Mouse (Mus musculus): Measurements from ENCODE around the gene Zfyve1. TPM values are rescaled to one million over a fixed set of nuclear protein-coding genes. Genes with fewer than 3 reads are reported as not detected.

Zfyve1 gene
- polyA plus RNA-seq, 1 experiment = 28.1 TPM

GRCm38 (mm10) chr12:83580283-83580682, 16.7 kb downstream of the Zfyve1 start:
- no peak for DNase-seq (ENCODE audit: low read depth)

DNA sequence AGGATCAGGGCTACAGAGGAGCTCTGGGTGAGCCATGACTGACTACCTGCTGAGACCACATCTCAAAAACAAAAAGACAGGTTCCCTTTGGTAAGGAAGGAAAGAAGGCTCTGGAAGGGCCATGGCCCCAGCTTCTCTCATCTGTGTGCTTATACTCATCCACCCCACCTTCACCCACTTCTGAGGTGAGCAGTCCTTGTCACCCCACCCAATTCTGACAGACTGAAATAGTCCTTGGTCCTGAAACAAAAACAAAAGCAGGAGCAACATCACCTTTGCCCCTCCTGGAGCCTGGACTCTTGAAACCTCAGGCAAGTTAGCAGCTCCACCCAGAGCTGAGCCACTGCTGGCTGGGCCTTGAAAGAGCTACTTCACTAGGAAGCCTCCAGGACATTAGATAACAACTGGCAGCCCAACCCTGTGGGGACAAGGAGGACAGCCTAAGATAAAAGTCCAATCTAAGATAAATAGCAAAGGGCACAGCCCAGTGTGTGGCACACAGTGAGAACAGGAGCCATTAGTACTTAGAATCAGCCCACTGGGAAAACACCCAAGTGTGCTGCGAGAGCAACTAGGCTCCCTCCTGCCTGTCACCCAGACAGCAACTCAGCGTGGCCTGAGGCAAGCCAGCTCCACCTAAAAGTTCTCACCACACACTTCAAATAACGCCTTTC, 18.0 kb downstream of the Zfyve1 start:
- no peak for DNase-seq (ENCODE audit: low read depth)

GRCm38 (mm10) chr12:83578356-83578755, 18.7 kb downstream of the Zfyve1 start:
- no peak for DNase-seq (ENCODE audit: low read depth)

GRCm38 (mm10) chr12:83577445-83577844, 19.6 kb downstream of the Zfyve1 start:
- DNase-seq (ENCODE audit: low read depth) = no peak

GRCm38 (mm10) chr12:83572717-83573116, 24.3 kb downstream of the Zfyve1 start:
- no peak for DNase-seq (ENCODE audit: low read depth)

DNA sequence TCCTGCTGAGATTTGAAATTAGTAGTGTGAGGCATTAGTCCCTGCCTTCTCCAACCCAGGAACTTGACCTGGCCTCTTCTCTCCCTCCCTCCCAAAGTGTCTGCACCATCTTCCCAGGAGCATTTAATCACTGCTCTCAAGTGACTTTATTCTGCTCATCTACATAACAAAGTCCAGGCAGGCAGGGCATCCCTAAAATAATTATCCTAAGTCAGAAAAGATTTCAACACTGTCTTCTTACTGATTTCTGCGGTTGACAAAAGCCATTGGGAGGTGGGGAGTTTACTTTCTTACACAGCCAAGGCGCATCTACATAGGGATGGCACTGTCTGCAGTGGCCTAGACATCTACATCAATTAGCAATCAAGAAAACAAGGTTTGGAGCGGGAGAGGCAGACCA, 27.2 kb downstream of the Zfyve1 start:
- DNase-seq (ENCODE audit: low read depth) = no peak

DNA sequence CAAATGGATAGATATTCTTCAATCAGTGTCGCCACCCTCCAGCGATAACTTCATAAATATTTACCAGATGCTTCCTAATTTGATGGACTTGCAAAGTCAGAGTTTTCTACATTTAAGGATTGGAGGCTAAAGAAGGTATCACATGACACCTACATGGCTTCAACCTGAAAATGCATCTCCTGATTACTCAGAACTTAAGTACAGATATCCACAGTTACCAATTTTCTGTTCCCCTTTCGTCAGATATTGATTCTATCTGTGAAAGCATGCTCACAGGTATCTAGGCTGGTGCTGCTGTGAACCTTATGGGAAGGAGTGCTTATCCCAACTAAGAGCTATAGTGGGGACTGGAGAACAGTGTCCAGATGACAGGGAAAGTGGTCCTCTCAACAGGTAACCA, 34.4 kb downstream of the Zfyve1 start:
- DNase-seq (ENCODE audit: low read depth) = no peak

- DNase-seq (ENCODE audit: low read depth) = no peak
These were observed 36.8 kb downstream of the Zfyve1 start for GRCm38 (mm10) chr12:83560189-83560588.

- no peak for DNase-seq (ENCODE audit: low read depth)
These were observed 38.5 kb downstream of the Zfyve1 start for GRCm38 (mm10) chr12:83558496-83558895.

DNA sequence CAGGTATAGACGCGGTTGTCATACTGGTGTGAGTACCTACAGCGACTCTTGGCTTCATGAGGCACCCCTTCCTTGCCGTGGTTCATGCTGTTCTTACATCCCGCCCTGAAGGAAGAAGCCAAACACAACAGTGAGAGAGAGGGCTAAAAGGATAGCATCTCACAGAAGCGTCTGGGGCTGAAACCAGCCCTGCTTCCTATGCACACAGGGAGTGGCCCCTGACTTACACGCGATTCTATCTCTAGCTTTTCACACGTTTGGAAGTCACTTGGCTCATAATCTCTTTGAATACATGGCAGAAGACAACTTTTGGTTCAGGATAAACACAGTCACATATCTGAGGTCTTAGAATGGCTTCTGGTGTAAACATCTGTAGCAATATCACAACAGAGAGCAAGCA, 41.4 kb downstream of the Zfyve1 start:
- no peak for DNase-seq (ENCODE audit: low read depth)

DNA sequence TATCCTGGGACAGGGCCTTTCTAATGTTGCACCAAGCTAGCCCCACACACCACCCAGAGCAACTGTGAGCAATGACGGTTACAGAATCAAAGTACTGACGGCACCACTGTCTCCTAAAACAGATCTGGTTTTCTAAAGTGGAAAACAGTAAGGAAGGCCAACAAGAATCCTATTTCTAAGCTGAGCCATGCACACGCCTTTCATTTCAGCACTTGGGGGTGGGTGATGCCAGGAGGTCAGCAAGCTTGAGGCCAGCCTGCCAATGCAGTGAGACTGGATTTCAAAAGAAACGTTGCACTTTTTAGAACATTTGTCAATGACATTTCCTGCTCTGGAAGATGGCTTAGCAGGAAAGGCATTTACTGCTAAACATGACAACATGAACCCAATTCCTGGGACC, 43.2 kb downstream of the Zfyve1 start:
- no peak for DNase-seq (ENCODE audit: low read depth)

GRCm38 (mm10) chr12:83551305-83551704, 45.7 kb downstream of the Zfyve1 start:
- DNase-seq (ENCODE audit: low read depth) = no peak

DNA sequence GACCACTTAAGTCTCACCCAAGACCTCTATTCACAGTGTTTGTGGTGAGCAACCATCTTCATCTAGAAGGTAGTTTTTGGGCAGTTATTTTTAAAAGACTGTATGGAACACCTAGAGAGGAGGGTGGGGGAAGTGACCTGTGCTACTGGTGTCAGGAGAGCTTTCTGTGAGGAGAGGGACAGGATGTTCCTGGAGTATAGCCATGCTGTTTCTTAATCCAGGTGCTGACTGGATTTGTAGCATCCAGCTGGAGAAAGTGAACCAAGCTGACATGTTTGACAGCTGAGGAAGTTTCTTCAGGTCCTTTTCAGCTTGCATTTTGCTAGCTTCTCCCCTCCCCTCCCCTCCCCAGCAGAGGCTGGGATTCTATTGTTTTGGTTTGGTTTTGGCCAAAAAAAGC, 52.2 kb downstream of the Zfyve1 start:
- peak; percentile 75 for DNase-seq (ENCODE audit: low read depth)

DNA sequence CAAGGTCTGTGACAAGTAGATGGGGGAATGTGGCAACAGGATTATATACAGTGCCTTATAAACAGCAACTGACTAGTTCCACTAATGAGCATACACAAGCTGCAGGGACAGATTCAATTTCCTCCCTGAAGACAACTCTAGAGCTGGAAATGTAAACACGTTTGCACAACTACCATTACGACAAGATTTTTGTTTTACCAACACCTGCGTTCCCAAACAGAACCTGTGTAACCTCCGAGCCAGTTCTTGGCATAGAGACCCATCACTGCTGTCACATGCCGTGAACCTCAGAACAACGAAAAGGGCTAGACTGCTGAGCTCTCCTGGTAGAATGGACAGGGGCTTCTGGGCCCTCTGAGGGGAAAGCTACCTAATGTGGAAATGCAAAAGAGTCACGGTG, 53.0 kb downstream of the Zfyve1 start:
- DNase-seq (ENCODE audit: low read depth) = peak; percentile 59

GRCm38 (mm10) chr12:83536039-83536438, 61.0 kb downstream of the Zfyve1 start:
- DNase-seq (ENCODE audit: low read depth) = no peak

GRCm38 (mm10) chr12:83535428-83535827, 61.6 kb downstream of the Zfyve1 start:
- no peak for DNase-seq (ENCODE audit: low read depth)

DNA sequence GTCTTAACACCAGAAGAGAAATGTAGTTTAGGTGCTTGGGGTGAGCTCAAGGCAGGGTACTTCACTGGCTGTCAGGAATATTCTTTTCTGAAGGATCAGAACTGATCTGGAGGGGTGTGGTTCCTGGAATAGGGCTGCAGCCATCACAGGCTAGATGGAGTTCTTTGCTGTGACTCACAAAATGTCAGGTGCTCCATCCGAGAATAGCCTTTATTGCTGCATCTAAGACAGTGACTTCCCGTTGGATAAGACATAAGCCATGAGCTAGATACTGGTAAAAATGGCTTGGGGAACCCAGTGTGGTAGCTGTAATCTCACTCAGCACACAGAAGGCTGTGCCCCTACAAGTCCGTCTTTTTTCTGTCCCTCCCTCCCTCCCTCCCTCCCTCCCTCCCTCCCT, 62.8 kb downstream of the Zfyve1 start:
- DNase-seq (ENCODE audit: low read depth) = no peak

GRCm38 (mm10) chr12:83532966-83533365, 64.1 kb downstream of the Zfyve1 start:
- DNase-seq (ENCODE audit: low read depth) = no peak

DNA sequence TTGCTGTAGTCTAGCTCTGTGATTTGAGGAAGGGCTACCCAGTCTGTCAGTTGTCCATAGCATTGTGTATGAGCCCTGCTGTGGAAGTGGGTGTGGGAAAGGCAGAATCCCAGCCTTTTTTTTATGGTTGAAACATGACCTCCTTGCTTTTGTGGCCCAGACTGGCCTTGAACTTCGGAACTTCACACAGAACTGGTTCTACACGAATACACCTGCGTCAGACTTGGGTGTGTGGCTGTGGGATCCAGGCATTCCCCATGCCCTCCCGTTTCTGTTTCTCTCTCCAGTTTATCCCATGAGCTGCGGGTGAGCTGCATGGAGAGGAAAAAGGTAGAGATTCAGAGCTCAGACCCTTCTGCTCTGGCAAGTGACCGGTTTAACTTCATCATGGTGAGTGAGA, 65.0 kb downstream of the Zfyve1 start:
- no peak for DNase-seq (ENCODE audit: low read depth)

GRCm38 (mm10) chr12:83528665-83529064, 68.4 kb downstream of the Zfyve1 start:
- no peak for DNase-seq (ENCODE audit: low read depth)

DNA sequence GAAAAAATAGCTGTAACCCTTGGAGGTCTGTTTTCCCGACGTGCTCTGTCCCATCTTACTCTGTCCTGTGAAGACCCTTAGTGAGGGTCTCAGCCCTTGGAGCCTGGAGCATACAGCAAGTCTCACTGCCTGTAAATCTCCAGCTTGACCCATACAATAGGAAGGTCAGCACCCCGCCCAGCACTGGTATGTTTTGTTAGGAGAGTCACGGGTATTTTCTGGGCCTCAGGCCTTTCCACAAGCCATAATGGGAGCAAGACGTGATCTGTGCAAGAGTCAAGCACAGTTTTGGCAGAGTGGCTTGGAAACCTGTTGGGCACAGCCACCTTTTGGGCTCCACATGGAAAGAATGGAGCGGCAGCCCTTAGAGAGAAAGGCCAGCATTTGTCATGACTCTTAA, 69.2 kb downstream of the Zfyve1 start:
- DNase-seq (ENCODE audit: low read depth) = no peak

- no peak for DNase-seq (ENCODE audit: low read depth)
These were observed 71.0 kb downstream of the Zfyve1 start for GRCm38 (mm10) chr12:83525822-83526544.

- DNase-seq (ENCODE audit: low read depth) = no peak
These were observed 72.7 kb downstream of the Zfyve1 start for GRCm38 (mm10) chr12:83524329-83524728.

GRCm38 (mm10) chr12:83523892-83524291, 73.1 kb downstream of the Zfyve1 start:
- DNase-seq (ENCODE audit: low read depth) = no peak
